Mouse (Mus musculus) cerebellum, adult 2 months (tissue): Measurements from ENCODE around the gene Olfr984. TPM values are rescaled to one million over a fixed set of nuclear protein-coding genes. Genes with fewer than 3 reads are reported as not detected.

Source experiments
- DNase-seq, 2 experiments: peaks; one replicate each; pipeline ENCODE4 v3.0.0; 2021
- H3K27ac ChIP-seq: fragments of 200-500 bp; 2 replicates; pipeline ENCODE4 v1.5.1; 2012; ENCODE audit warnings: low read length, control low read depth, inconsistent platforms; ENCODE audit not compliant: insufficient read depth
- H3K27me3 ChIP-seq: fragments of 200-500 bp; 2 replicates; pipeline ENCODE4 v1.6.1; 2012; ENCODE audit warnings: inconsistent platforms, mild to moderate bottlenecking, low read length, moderate library complexity; ENCODE audit not compliant: control insufficient read depth, insufficient read depth
- H3K4me1 ChIP-seq: fragments of 200-500 bp; 2 replicates; pipeline ENCODE4 v1.6.1; 2011; ENCODE audit warnings: low read length; ENCODE audit not compliant: control insufficient read depth, insufficient read depth
- H3K4me3 ChIP-seq: fragments of 200-500 bp; replicated peaks from 2 replicates; pipeline ENCODE3; 2011; ENCODE audit warnings: mild to moderate bottlenecking, low read depth, low read length, control low read depth; ENCODE audit not compliant: insufficient read depth
- CTCF ChIP-seq: fragments of 200-500 bp; IDR thresholded peaks from 2 replicates; pipeline ENCODE4 v1.5.1; 2011; ENCODE audit warnings: low read depth, mild to moderate bottlenecking, control low read depth, low read length, moderate library complexity, borderline replicate concordance; ENCODE audit not compliant: insufficient read depth
- POLR2A ChIP-seq: fragments of 200-500 bp; IDR thresholded peaks from 2 replicates; pipeline ENCODE4 v1.6.1; 2011; ENCODE audit warnings: low read length, control low read depth, borderline replicate concordance; ENCODE audit not compliant: insufficient read depth
- WGBS: fragments of 180-500 bp; shearing (Covaris S2); methylation state at CpG from one replicate; pipeline ENCODE4 v1.1.7; 2018; 5-methylcytosine and 5-hydroxymethylcytosine counted together
- polyA plus RNA-seq: library from polyadenylated mRNA; depleted of rRNA; stranded (reverse); fragments of >200 nt; gene quantifications from 2 replicates; pipeline ENCODE4 v1.2.3, GENCODE M21; 2012; rRNA removed

Gene Olfr984
- polyA plus RNA-seq, 1 experiment: not detected

- Histone ChIP-seq H3K4me1 (no peaks in the 10 kb centered on the region), H3K27me3 (no peaks in the 10 kb centered on the region), H3K4me3 (no peak overlapping the region), H3K27ac (no peak overlapping the region)
- DNase-seq: no peak
- WGBS: 21% methylated on average over 10 of the region's 10 CpGs
- TF ChIP-seq POLR2A (no peak), CTCF (no peak)
Observed at GRCm38 (mm10) chr9:40116645-40117286, 2.8 kb upstream of the Olfr984 start.

GRCm38 (mm10) chr9:40094769-40095168, 19.2 kb downstream of the Olfr984 start:
- TF ChIP-seq CTCF (no peak), POLR2A (no peak)
- 32% methylated on average over 3 of the region's 3 CpGs for WGBS
- Histone ChIP-seq H3K4me1 (no peaks in the 10 kb centered on the region), H3K4me3 (no peak overlapping the region), H3K27ac (no peak overlapping the region), H3K27me3 (no peaks in the 10 kb centered on the region)
- no peak for DNase-seq

DNA sequence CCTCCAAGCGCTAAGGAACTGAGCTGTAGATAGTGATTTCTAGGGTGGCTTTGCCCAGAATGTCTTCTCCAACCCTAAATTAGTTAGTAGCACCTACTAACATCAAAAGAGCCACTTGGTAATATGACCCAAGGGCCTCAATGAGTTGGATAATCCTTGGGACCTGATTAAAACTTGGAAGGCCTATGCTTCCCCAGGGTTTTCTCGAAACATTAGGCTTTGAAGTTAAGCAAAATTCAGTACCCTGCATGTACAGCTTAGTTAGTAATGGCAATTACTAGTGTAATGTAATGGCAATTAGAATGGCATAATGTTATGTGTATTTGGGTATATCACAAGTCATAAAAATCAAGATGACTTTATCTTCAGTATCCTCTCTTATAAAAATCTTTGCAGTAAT, 20.5 kb downstream of the Olfr984 start, which contains the start of gene Olfr983:
Gene Olfr983 (minus strand): TSS at position 101 of the 400 bp plus-strand sequence.
- Histone ChIP-seq H3K4me1 (no peaks in the 10 kb centered on the region), H3K4me3 (no peak within 1 kb of the TSS), H3K27ac (no peak within 1 kb of the TSS), H3K27me3 (no peaks in the 10 kb centered on the region)
- TF ChIP-seq CTCF (no peak), POLR2A (no peak)
- WGBS: 83% methylated on average over 2 of the region's 2 CpGs
- DNase-seq: no peak

DNA sequence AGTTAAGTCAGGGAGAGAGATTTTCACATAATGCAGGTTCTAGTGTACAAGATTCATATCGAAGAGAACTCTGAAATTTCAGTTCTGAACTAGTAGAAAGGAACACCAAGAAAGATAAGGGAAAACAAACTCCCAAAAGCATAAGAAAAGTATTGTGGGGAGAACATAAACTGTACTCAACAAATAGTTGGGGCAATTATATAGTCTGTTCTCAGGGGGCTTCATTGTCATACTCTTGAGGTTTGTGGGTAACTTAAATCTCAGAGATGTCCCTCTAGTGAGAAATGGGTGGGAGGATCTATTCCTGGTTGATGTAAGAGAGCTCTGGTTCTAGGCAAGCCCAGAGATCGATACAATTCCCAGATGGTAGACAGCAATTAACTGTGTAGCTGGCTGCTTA, 40.5 kb downstream of the Olfr984 start, which contains the start of gene Olfr982:
Gene Olfr982 (plus strand): TSS at position 301 of the 400 bp plus-strand sequence.
- Histone ChIP-seq H3K4me1 (no peaks in the 10 kb centered on the region), H3K4me3 (no peak within 1 kb of the TSS), H3K27ac (no peak within 1 kb of the TSS), H3K27me3 (no peaks in the 10 kb centered on the region)
- WGBS: 89% methylated on average over 2 of the region's 2 CpGs
- no peak for DNase-seq
- no peak for TF ChIP-seq CTCF
- TF ChIP-seq POLR2A: no peak

DNA sequence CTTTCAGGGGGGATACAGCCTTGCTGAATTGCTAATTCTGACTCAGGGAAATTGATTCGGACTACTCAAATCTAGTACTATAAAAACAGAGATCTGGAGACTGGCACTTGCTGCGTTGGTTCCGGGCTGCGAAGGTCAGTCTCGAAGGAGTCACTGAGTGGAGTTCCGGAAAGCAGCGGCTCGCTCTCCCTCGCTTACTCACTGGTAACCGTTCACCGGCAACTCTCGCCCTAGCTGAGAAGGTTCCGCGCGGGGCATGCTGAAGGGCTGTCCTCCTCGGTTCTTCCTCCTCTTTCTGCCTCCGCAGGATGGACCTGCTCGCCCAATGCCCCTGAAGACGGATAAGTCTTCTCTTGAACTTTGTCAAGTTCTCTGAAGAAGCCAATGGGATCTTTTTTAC, 63.9 kb downstream of the Olfr984 start:
- Histone ChIP-seq H3K4me3 (no peak overlapping the region), H3K27me3 (no peaks in the 10 kb centered on the region), H3K4me1 (no peaks in the 10 kb centered on the region), H3K27ac (no peak overlapping the region)
- no peak for TF ChIP-seq POLR2A
- DNase-seq: no peak
- 93% methylated on average over 19 of the region's 19 CpGs for WGBS

Other genes starting within 250 kb of the Olfr984 start
- not detected in 2 replicates for gene Olfr972, start 247.8 kb downstream of the Olfr984 start, polyA plus RNA-seq
- not detected in 2 replicates for gene Olfr229, start 206.9 kb downstream of the Olfr984 start, polyA plus RNA-seq
- not detected in 2 replicates for gene Olfr974, start 176.7 kb downstream of the Olfr984 start, polyA plus RNA-seq
- not detected in 2 replicates for gene Olfr975, start 162.2 kb downstream of the Olfr984 start, polyA plus RNA-seq
- gene Olfr976, start 153.1 kb downstream of the Olfr984 start, polyA plus RNA-seq: not detected in 2 replicates
- gene Olfr978, start 122.1 kb downstream of the Olfr984 start, polyA plus RNA-seq: not detected in 2 replicates
- not detected in 2 replicates for gene Olfr979, start 110.7 kb downstream of the Olfr984 start, polyA plus RNA-seq
- not detected in 2 replicates for gene Olfr980, start 104.6 kb downstream of the Olfr984 start, polyA plus RNA-seq
- not detected in 2 replicates for gene Olfr981, start 92.7 kb downstream of the Olfr984 start, polyA plus RNA-seq
- gene Olfr982, start 40.4 kb downstream of the Olfr984 start, polyA plus RNA-seq: not detected in 2 replicates
- not detected in 2 replicates for gene Olfr983, start 20.6 kb downstream of the Olfr984 start, polyA plus RNA-seq
- gene Olfr985, start 16.0 kb upstream of the Olfr984 start, polyA plus RNA-seq: 0.10 TPM in 1 of 2 replicates, not detected in the other
- not detected in 2 replicates for gene Tmem225, start 33.9 kb upstream of the Olfr984 start, polyA plus RNA-seq
- not detected in 2 replicates for gene Olfr986, start 66.7 kb upstream of the Olfr984 start, polyA plus RNA-seq
- gene Zfp202, start 78.1 kb upstream of the Olfr984 start, polyA plus RNA-seq: 2.8 TPM in 2 replicates
- 9.2 and 10.1 TPM in 2 replicates for gene Scn3b, start 155.0 kb upstream of the Olfr984 start, polyA plus RNA-seq